Mouse (Mus musculus) layer of hippocampus, adult 11-12 months (tissue): ENCODE measurements around the gene Dusp18.
A peak's percentile ranks its signal among the peaks of the same experiment; 100 is the strongest.

Experiments used
- DNase-seq: peaks from one replicate; pipeline ENCODE4 v3.0.0; 2022; ENCODE audit warnings: low spot score

Gene Dusp18

GRCm38 (mm10) chr11:3930019-3930418 is 35.0 kb downstream of the Dusp18 start:
- DNase-seq, result no peak

GRCm38 (mm10) chr11:3930931-3931330 is 35.9 kb downstream of the Dusp18 start:
- DNase-seq, result no peak

GRCm38 (mm10) chr11:3931511-3932211 is 36.6 kb downstream of the Dusp18 start, which contains the start of gene Tcn2:
Gene Tcn2 (minus strand): TSS chr11:3932159.
- peak; percentile 79 for DNase-seq

GRCm38 (mm10) chr11:3933756-3934285 is 38.8 kb downstream of the Dusp18 start:
- DNase-seq, result no peak

- no peak for DNase-seq
Observed at GRCm38 (mm10) chr11:3935135-3935534, 40.1 kb downstream of the Dusp18 start.

GRCm38 (mm10) chr11:3936318-3936717 is 41.3 kb downstream of the Dusp18 start:
- no peak for DNase-seq

- DNase-seq, result no peak
Observed at GRCm38 (mm10) chr11:3937321-3937874, 42.4 kb downstream of the Dusp18 start.

- DNase-seq, result no peak
Observed at GRCm38 (mm10) chr11:3941371-3941770, 46.3 kb downstream of the Dusp18 start.

- DNase-seq, result no peak
Observed at GRCm38 (mm10) chr11:3946386-3946785, 51.3 kb downstream of the Dusp18 start.
